Mouse (Mus musculus) myocyte (in vitro differentiated cells): Measurements from ENCODE around the gene Zfp982.
"Not testable (repeated sequence)": the region's sequence is repeated elsewhere in the genome, so short reads cannot be mapped to it uniquely, and the experiment has no call there.

Experiments
- MYOD1 ChIP-seq, 3 experiments: IDR thresholded peaks; one replicate each; pipeline ENCODE4 v1.6.1; 2011; ENCODE audit warnings: control low read depth in 2 of 3, low read depth in 2 of 3, mild to moderate bottlenecking in 2 of 3, moderate library complexity in 1 of 3; ENCODE audit not compliant: insufficient read length in 2 of 3, control insufficient read depth in 1 of 3
- POLR2A ChIP-seq: IDR thresholded peaks from one replicate; pipeline ENCODE4 v1.6.1; 2011; ENCODE audit warnings: low read depth, mild to moderate bottlenecking, control low read depth, moderate library complexity; ENCODE audit not compliant: insufficient read length
- POLR2AphosphoS2 ChIP-seq: IDR thresholded peaks from one replicate; pipeline ENCODE4 v1.6.1; 2011; ENCODE audit warnings: low read depth, control low read depth; ENCODE audit not compliant: insufficient read length
- REST ChIP-seq: IDR thresholded peaks from one replicate; pipeline ENCODE4 v1.6.1; 2011; ENCODE audit warnings: mild to moderate bottlenecking, control low read depth, moderate library complexity; ENCODE audit not compliant: insufficient read depth, insufficient read length
- USF1 ChIP-seq: IDR thresholded peaks from one replicate; pipeline ENCODE4 v1.6.1; 2011; ENCODE audit warnings: low read depth, mild to moderate bottlenecking, control low read depth, moderate library complexity

DNA sequence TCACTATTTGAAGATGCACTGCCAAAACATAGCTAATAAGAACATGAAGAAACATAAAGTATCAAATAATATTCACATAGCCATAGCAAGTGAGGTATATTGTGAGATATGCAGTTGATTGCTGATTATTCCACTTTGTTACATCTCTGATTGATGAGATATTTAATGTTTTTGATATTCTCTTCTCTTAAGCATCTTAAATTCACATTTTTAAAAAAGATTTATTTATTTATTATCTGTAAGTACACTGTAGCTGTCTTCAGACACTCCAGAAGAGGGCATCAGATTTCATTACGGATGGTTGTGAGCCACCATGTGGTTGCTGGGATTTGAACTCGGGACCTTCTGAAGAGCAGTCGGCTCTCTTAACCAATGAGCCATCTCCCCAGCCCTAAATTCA, 47.7 kb downstream of the Zfp982 start, which contains the start of gene Gm16503:
- not testable (repeated sequence) for TF ChIP-seq USF1; POLR2A; MYOD1 (IDR thresholded peaks at IDR 0.05; ENCODE audit: control insufficient read depth in 1 of 3, insufficient read length in 2 of 3, low read depth in 2 of 3); POLR2AphosphoS2; REST
